In genomic region chr15:5107686-5108654, GRCm38 (mm10) we compare ENCODE assay signal across 9 mouse cellular contexts. TPM values are rescaled to one million over a fixed set of nuclear protein-coding genes. Genes with fewer than 3 reads are reported as not detected.
DNase-seq lines count a peak whose midpoint lies in the region; ATAC-seq and TF ChIP-seq lines count a peak whose summit lies in the region.
"Had no signal": no experiment of that assay in that cellular context is flagged by ENCODE, and none has a peak within 500 bp of the region (broad histone marks: within the 10 kb centered on the region; RNA-seq: fewer than 3 reads in every experiment).

Gene Card6 (minus strand): TSS chr15:5108539.

- H3K27ac ChIP-seq in gastrocnemius, adult 2 months = peak within 1 kb of the TSS; percentile 86
- H3K27ac ChIP-seq in hindbrain, embryonic 15.5 days (replicated peaks) = no peak within 1 kb of the TSS; the same call in 1 of the 2 replicates
- H3K27ac ChIP-seq in liver, embryonic 13.5 days = peak within 1 kb of the TSS; percentile 20; the same call in 1 of the 2 replicates
- H3K27ac ChIP-seq: midbrain, embryonic 12.5 days had no signal

- no peaks in the 10 kb centered on the region for H3K36me3 ChIP-seq in hindbrain, embryonic 15.5 days
- H3K36me3 ChIP-seq in liver, embryonic 13.5 days = no peaks in the 10 kb centered on the region
- H3K36me3 ChIP-seq in splenic B cell, adult 2 months (ENCODE audit: control insufficient read depth, insufficient read depth, low read length, poor library complexity, severe bottlenecking) = peaks cover 4% of the 10 kb centered on the region
- H3K36me3 ChIP-seq: midbrain, embryonic 12.5 days had no signal

- H3K4me1 ChIP-seq in hindbrain, embryonic 15.5 days (replicated peaks) = no peaks in the 10 kb centered on the region
- H3K4me1 ChIP-seq in liver, embryonic 13.5 days (replicated peaks) = peaks cover 23% of the 10 kb centered on the region
- H3K4me1 ChIP-seq: midbrain, embryonic 12.5 days had no signal

- no peak for DNase-seq in gastrocnemius, adult 2 months
- DNase-seq in gastrocnemius, adult 18-20 months (ENCODE audit: low spot score) = no peak
- DNase-seq in adrenal gland, postnatal 36 days = peak; percentile 10 to 32
- DNase-seq in liver, embryonic 13.5 days = no peak
- peak; percentile 69 for DNase-seq in splenic B cell, adult 2 months (ENCODE audit: low read depth, low spot score)
- no peak for DNase-seq in cerebellum, adult 8-10 months
- no peak for DNase-seq in cerebellum, adult 9-10 months

- intact Hi-C loops in gastrocnemius, adult 2 months (cut with DNase I) = no loop called here

- no peaks in the 10 kb centered on the region for H3K27me3 ChIP-seq in hindbrain, embryonic 15.5 days
- H3K27me3 ChIP-seq in liver, embryonic 13.5 days = peaks cover 23% of the 10 kb centered on the region
- H3K27me3 ChIP-seq in splenic B cell, adult 2 months (ENCODE audit: control insufficient read depth, insufficient read depth, low read length, poor library complexity, severe bottlenecking) = no peaks in the 10 kb centered on the region
- H3K27me3 ChIP-seq: midbrain, embryonic 12.5 days had no signal

- H3K4me3 ChIP-seq in gastrocnemius, adult 2 months = peak within 1 kb of the TSS; percentile 71
- H3K4me3 ChIP-seq in hindbrain, embryonic 15.5 days = peak within 1 kb of the TSS; percentile 11; the same call in 1 of the 2 replicates
- H3K4me3 ChIP-seq in liver, embryonic 13.5 days (replicated peaks) = peak within 1 kb of the TSS; percentile 44
- H3K4me3 ChIP-seq: midbrain, embryonic 12.5 days had no signal

- H3K9ac ChIP-seq in hindbrain, embryonic 15.5 days = no peak within 1 kb of the TSS
- H3K9ac ChIP-seq in liver, embryonic 13.5 days = peak within 1 kb of the TSS; percentile 49
- H3K9ac ChIP-seq: midbrain, embryonic 12.5 days had no signal

- H3K4me2 ChIP-seq in hindbrain, embryonic 15.5 days = peak within 1 kb of the TSS; percentile 3; the same call in 1 of the 2 replicates
- H3K4me2 ChIP-seq in liver, embryonic 13.5 days = peak within 1 kb of the TSS; percentile 51
- H3K4me2 ChIP-seq: midbrain, embryonic 12.5 days had no signal

- no peak for ATAC-seq in hindbrain, embryonic 15.5 days (ENCODE audit: low FRiP score, low read depth)
- ATAC-seq in liver, embryonic 13.5 days (ENCODE audit: low read depth) = no peak

- WGBS in hindbrain, embryonic 15.5 days = 75% methylated on average over 21 of the region's 21 CpGs
- WGBS in liver, embryonic 13.5 days (ENCODE audit: insufficient replicate concordance) = 6% methylated on average over 21 of the region's 21 CpGs

- H3K9me3 ChIP-seq in hindbrain, embryonic 15.5 days = no peaks in the 10 kb centered on the region
- H3K9me3 ChIP-seq in liver, embryonic 13.5 days (replicated peaks) = no peaks in the 10 kb centered on the region
- H3K9me3 ChIP-seq: midbrain, embryonic 12.5 days had no signal

- TF ChIP-seq CTCF in gastrocnemius, adult 2 months (IDR thresholded peaks at IDR 0.05) = no peak

RNA-seq across cellular contexts. Expression of gene Card6, which starts in this region (rescaled TPM):
- total RNA-seq in gastrocnemius, adult 2 months (2021) = 1 to 10 TPM; 1.9 to 2.0 TPM
- total RNA-seq in gastrocnemius, adult 18-20 months (2021) = 1 to 10 TPM; 2.4 to 2.7 TPM
- 1 to 10 TPM; 6.5 to 7.4 TPM for total RNA-seq in adrenal gland, postnatal 36 days (2021)
- polyA plus RNA-seq in hindbrain, embryonic 15.5 days (2015; fragmentation: Nextera tagmentation; extraction: Ambion mirVana) = 0.58 and 0.64 TPM in 2 replicates
- 0.41 and 0.98 TPM in 2 replicates for polyA plus RNA-seq in liver, embryonic 13.5 days (2015; fragmentation: Nextera tagmentation; extraction: Ambion mirVana)

Comparison
In these comparisons a context has a peak if more than half of its experiments do, and no peak if none do; other contexts are left out.
1. DNase-seq: peak in adrenal gland, postnatal 36 days (2 of 2) and splenic B cell, adult 2 months (single experiment); none in gastrocnemius, adult 2 months (single experiment), gastrocnemius, adult 18-20 months (single experiment), liver, embryonic 13.5 days (single experiment), cerebellum, adult 8-10 months (single experiment) and cerebellum, adult 9-10 months (single experiment).
2. H3K4me3 ChIP-seq: peak in every context shown above with its lines; median percentile 71 in gastrocnemius, adult 2 months; 44 in liver, embryonic 13.5 days; 11 in hindbrain, embryonic 15.5 days.